Mouse (Mus musculus): ENCODE results near the gene Lgr4. TPM values are rescaled to one million over a fixed set of nuclear protein-coding genes. Genes with fewer than 3 reads are reported as not detected.

The Lgr4 gene
- total RNA-seq, 2 experiments from 2014 or later = 34.3 to 36.6 TPM

DNA sequence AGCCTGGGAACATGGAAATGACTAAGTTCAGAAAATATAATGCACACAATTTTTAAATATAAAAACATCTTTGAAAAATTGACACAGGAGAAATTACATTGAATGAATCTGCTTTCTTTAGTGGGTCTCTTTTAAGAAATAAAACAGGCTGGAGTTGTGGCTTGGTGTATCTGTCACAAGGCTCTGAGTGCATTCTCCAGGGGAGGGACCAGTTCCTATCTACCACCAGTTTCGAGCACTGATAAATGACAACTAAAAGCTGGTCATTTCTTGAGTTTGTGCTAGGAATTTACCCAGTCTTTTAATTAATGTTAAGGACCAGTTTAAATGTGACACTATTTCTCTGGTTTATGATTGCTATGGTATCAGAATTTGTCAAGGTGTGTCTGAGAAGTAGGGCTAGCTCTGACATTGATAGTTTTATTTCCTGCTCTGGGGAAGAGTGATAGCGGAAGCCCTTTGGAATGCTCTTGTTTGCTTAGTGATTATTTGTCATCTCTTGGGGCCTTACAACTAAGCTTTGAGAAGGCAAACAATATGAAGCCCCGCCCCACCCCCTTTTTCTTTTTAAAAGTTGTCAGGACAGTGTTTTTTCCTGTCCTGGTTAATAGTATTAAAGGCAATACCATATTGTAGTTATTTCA lies 88.3 kb downstream of the Lgr4 start:
- DNase-seq = no peak
- intact Hi-C loops (cut with DNase I) = no loop called here

- DNase-seq = peak in 1 of 2 experiments; percentile 20
Measured at GRCm38 (mm10) chr2:110007423-110008267, 90.2 kb downstream of the Lgr4 start.

GRCm38 (mm10) chr2:110009449-110009848 lies 92.0 kb downstream of the Lgr4 start:
- no peak for DNase-seq
- intact Hi-C loops (cut with DNase I) = no loop called here

More at GRCm38 (mm10) chr2:110007423-110008267, 90.2 kb downstream of the Lgr4 start:
- intact Hi-C loops (cut with DNase I) = no loop called here

DNA sequence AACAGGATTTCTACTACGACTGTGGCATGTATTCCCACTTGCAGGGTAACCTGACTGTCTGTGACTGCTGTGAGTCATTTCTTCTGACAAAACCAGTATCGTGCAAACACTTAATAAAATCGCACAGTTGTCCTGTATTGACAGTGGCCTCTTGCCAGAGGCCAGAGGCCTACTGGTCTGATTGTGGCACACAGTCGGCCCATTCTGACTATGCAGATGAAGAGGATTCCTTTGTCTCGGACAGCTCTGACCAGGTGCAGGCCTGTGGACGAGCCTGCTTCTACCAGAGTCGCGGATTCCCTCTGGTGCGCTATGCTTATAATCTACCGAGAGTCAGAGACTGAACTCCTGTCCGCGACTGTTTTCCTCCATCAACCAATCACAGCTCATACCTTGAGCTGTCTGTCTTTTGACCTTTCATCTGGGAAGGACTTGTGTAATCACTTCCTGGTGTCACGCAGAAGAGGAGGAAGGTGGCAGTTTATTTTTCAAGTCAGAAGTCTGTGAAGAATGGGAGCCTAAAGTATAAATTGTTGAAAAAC lies 94.8 kb downstream of the Lgr4 start:
- intact Hi-C loops (cut with DNase I) = no loop called here
- DNase-seq = no peak

GRCm38 (mm10) chr2:110017087-110017486 lies 99.6 kb downstream of the Lgr4 start:
- DNase-seq = no peak

GRCm38 (mm10) chr2:110017616-110018505 lies 100.4 kb downstream of the Lgr4 start, which contains the start of gene Ccdc34:
TSS of gene Ccdc34 (plus strand) at chr2:110017817.
- intact Hi-C loops (cut with DNase I) = loop anchor here (1.0 to 5.0 kb wide), 2 partner anchors 101 to 189 kb away; partner anchors contain the start of gene Lgr4
- DNase-seq = peak; percentile 94

More at GRCm38 (mm10) chr2:110017087-110017486, 99.6 kb downstream of the Lgr4 start:
- intact Hi-C loops (cut with DNase I) = loop anchor here (1.0 to 5.0 kb wide), 2 partner anchors 100 to 190 kb away; partner anchors contain the start of gene Lgr4

DNA sequence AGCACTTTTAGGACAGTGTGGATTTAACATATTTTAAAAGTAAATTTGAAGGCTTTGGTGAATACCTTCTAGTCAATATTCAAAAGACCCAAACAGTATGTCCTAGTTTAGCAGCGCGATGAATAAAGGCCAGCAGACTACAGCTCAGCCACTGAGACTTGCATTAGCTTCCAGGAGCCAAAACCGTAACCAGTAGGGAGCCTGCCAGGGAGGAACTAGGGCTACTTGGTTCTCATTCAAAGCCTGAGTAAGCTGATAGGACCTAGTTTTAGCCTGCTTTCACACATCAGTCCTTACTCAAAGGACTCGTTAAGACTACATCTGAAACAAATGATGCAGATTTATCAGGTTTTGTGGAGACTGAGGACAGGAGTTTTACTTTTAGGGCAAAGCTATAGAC lies 102.2 kb downstream of the Lgr4 start:
- intact Hi-C loops (cut with DNase I) = loop anchor here (5.0 kb wide), 1 partner anchor 188 kb away; no protein-coding TSS in a partner anchor
- peak in 1 of 2 experiments; percentile 23 for DNase-seq

DNA sequence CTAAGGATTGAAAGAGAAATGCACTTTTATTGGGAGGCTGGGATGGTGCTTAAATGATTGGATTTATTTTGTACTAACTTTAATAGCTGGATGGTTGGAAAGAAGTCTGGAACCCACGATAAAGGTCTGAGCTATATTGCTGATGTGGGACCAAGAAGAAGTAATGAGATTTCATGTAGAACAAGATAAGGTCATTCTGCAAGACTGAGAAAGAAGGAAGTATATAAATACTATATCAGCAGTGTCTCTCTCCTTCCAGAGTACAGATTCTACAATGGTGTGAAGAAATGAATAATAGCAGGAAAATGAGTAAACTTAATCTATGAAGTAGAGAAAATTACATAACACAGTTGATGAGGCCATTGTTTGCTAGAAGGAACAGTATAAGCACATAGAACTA lies 103.0 kb downstream of the Lgr4 start:
- no peak for DNase-seq
- intact Hi-C loops (cut with DNase I) = no loop called here

GRCm38 (mm10) chr2:110036265-110036664 lies 118.8 kb downstream of the Lgr4 start:
- intact Hi-C loops (cut with DNase I) = no loop called here
- DNase-seq = no peak

DNA sequence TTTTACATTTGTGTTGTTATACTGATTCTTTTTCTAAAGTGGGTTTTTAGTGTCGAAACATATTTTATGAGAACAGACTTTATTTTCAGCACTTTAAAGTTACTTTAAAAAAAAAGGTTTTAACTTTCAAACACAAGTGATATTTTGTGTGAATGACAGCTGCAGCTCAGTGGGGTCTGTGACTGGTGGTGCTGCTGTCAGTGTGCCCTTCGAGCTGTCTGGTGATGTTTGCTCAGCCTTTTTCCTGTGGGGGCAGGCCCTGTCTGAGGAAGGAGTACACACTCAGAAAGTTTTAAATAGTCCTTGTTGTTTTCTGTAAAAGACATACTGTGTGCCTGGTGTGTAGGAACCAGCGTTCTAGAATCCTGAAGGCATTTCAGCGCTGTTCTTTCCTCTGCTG lies 119.2 kb downstream of the Lgr4 start:
- intact Hi-C loops (cut with DNase I) = no loop called here
- DNase-seq = no peak

GRCm38 (mm10) chr2:110037221-110037620 lies 119.8 kb downstream of the Lgr4 start:
- intact Hi-C loops (cut with DNase I) = no loop called here
- DNase-seq = peak in 1 of 2 experiments; percentile 26

GRCm38 (mm10) chr2:110038341-110038740 lies 120.9 kb downstream of the Lgr4 start:
- no peak for DNase-seq
- intact Hi-C loops (cut with DNase I) = no loop called here

GRCm38 (mm10) chr2:110042861-110043760 lies 125.7 kb downstream of the Lgr4 start:
- intact Hi-C loops (cut with DNase I) = no loop called here
- no peak for DNase-seq

DNA sequence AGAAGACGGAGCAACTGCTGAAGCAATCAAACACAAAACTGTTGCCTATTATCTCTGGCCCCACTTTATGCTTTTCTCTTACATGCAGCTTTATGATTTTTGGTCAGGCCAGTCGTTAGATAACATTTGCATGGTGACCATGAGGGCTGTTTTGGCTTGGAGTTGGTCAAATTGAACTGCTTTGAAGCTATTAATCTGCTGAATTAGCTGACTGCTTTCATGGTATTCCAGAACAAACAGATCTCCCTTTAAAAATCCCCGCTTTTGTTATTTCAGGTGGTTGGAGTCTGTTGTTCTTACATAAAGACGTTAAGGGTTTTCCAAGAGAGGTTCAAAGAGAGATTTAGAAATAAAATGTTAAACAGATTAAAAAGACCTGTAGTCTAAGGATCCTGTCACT lies 141.0 kb downstream of the Lgr4 start:
- intact Hi-C loops (cut with DNase I) = no loop called here
- no peak for DNase-seq

DNA sequence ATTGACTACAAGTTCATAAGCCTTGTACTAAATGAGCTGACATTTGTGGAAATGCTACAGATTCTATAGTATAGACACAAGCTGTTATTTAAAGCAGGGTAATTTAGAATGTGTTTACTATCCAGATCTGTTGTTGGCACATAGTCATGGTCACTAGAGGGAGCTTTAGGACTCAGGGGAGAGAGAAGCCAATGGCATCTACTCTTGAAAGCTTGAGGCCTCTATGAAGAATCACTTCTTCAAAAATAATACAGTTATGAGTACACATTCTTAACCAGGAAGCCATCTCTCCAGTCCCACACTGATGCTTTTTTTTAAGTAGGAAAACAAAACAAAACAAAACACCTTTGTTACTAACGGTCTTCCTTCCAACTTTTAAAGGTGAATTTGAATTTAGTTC lies 145.7 kb downstream of the Lgr4 start:
- intact Hi-C loops (cut with DNase I) = loop anchor here (1.0 kb wide), 1 partner anchor 142 kb away; no protein-coding TSS in a partner anchor
- peak in 1 of 2 experiments; percentile 33 for DNase-seq

Data from heart, postnatal 10 days (tissue).